Mouse (Mus musculus) embryonic facial prominence, embryonic 11.5 days (tissue): Measurements from ENCODE around the gene Eif4a2. TPM values are rescaled to one million over a fixed set of nuclear protein-coding genes. Genes with fewer than 3 reads are reported as not detected.

Experiments
- ATAC-seq: fragments of 200-750 bp; cut with Nextera tagmentation; replicated peaks from 2 replicates; pipeline ENCODE4 v1.8.0; 2017; ENCODE audit warnings: low read depth; ENCODE audit not compliant: insufficient number of reproducible peaks, low FRiP score, low TSS enrichment
- DNase-seq: peaks from one replicate; pipeline ENCODE4 v3.0.0-alpha.2; 2015; ENCODE audit warnings: low spot score
- H3K27ac ChIP-seq: fragments of 300-500 bp; sonication (generic); replicated peaks from 2 replicates; pipeline ENCODE4 v1.5.1; 2014; ENCODE audit warnings: mild to moderate bottlenecking, low read depth, low read length, control low read depth
- H3K27me3 ChIP-seq: fragments of 300-500 bp; sonication (generic); 2 replicates; pipeline ENCODE4 v1.6.1; 2014; ENCODE audit warnings: mild to moderate bottlenecking, low read length, moderate library complexity, mixed read lengths; ENCODE audit not compliant: control insufficient read depth, insufficient read depth
- H3K36me3 ChIP-seq: fragments of 300-500 bp; sonication (generic); replicated peaks from 2 replicates; pipeline ENCODE4 v1.6.1; 2014; ENCODE audit warnings: low read depth, mild to moderate bottlenecking, low read length, moderate library complexity, mixed read lengths; ENCODE audit not compliant: control insufficient read depth, insufficient read depth
- H3K4me1 ChIP-seq: fragments of 300-500 bp; sonication (generic); 2 replicates; pipeline ENCODE4 v1.6.1; 2014; ENCODE audit warnings: low read length, mixed read lengths; ENCODE audit not compliant: control insufficient read depth, insufficient read depth
- H3K4me2 ChIP-seq: fragments of 300-500 bp; sonication (generic); 2 replicates; pipeline ENCODE4 v1.6.1; 2014; ENCODE audit warnings: low read depth, mild to moderate bottlenecking, control low read depth, low read length, moderate library complexity
- H3K4me3 ChIP-seq: fragments of 300-500 bp; sonication (generic); 2 replicates; pipeline ENCODE4 v1.5.1; 2014; ENCODE audit warnings: low read depth, low read length, control low read depth
- H3K9ac ChIP-seq: fragments of 300-500 bp; sonication (generic); replicated peaks from 2 replicates; pipeline ENCODE4 v1.6.1; 2014; ENCODE audit warnings: mild to moderate bottlenecking, control low read depth, low read length
- H3K9me3 ChIP-seq: fragments of 300-500 bp; sonication (generic); replicated peaks from 2 replicates; pipeline ENCODE4 v1.6.1; 2016; ENCODE audit warnings: mild to moderate bottlenecking, low read length, inconsistent platforms, mixed read lengths; ENCODE audit not compliant: control insufficient read depth
- WGBS: fragments of 180-500 bp; shearing (Covaris S2); extraction: QIAGEN DNeasy Blood & Tissue Kit; methylation state at CpG from one replicate; pipeline ENCODE4 v1.1.7; 2014; 5-methylcytosine and 5-hydroxymethylcytosine counted together
- polyA plus RNA-seq: library from polyadenylated mRNA; unstranded; fragments of >200 nt; fragmentation: Nextera tagmentation; extraction: Ambion mirVana; gene quantifications from 2 replicates; pipeline ENCODE4 v1.2.1, GENCODE M21; 2014

Gene Eif4a2
- polyA plus RNA-seq, 1 experiment from 2014 or later, result 280 TPM

GRCm38 (mm10) chr16:23117173-23117572, 9.9 kb downstream of the Eif4a2 start:
- Histone ChIP-seq H3K4me3 (no peak overlapping the region), H3K4me2 (no peak overlapping the region), H3K27me3 (no peaks in the 10 kb centered on the region), H3K36me3 (peaks cover 7% of the 10 kb centered on the region), H3K27ac (no peak overlapping the region), H3K9ac (no peak overlapping the region), H3K9me3 (no peaks in the 10 kb centered on the region), H3K4me1 (no peaks in the 10 kb centered on the region)
- ATAC-seq (no peak), DNase-seq (no peak)
- WGBS, result 72% methylated on average over 4 of the region's 4 CpGs

GRCm38 (mm10) chr16:23122446-23122845, 15.2 kb downstream of the Eif4a2 start:
- no peaks in the 10 kb centered on the region for H3K27me3 ChIP-seq
- H3K27ac ChIP-seq, result no peak overlapping the region
- H3K4me3 ChIP-seq, result no peak overlapping the region
- no peak for ATAC-seq
- no peaks in the 10 kb centered on the region for H3K9me3 ChIP-seq
- H3K4me1 ChIP-seq, result no peaks in the 10 kb centered on the region
- no peak overlapping the region for H3K9ac ChIP-seq
- 96% methylated on average over 3 of the region's 3 CpGs for WGBS
- no peak for DNase-seq
- no peak overlapping the region for H3K4me2 ChIP-seq
- no peaks in the 10 kb centered on the region; the same call in none of the 2 replicates for H3K36me3 ChIP-seq

GRCm38 (mm10) chr16:23123104-23123503, 15.9 kb downstream of the Eif4a2 start:
- DNase-seq (no peak), ATAC-seq (no peak)
- no peak overlapping the region for H3K4me2 ChIP-seq
- no peak overlapping the region for H3K4me3 ChIP-seq
- H3K36me3 ChIP-seq, result no peaks in the 10 kb centered on the region; the same call in none of the 2 replicates
- H3K9me3 ChIP-seq, result no peaks in the 10 kb centered on the region
- H3K27me3 ChIP-seq, result no peaks in the 10 kb centered on the region
- 92% methylated on average over 4 of the region's 4 CpGs for WGBS
- H3K27ac ChIP-seq, result no peak overlapping the region
- no peaks in the 10 kb centered on the region for H3K4me1 ChIP-seq
- no peak overlapping the region for H3K9ac ChIP-seq

DNA sequence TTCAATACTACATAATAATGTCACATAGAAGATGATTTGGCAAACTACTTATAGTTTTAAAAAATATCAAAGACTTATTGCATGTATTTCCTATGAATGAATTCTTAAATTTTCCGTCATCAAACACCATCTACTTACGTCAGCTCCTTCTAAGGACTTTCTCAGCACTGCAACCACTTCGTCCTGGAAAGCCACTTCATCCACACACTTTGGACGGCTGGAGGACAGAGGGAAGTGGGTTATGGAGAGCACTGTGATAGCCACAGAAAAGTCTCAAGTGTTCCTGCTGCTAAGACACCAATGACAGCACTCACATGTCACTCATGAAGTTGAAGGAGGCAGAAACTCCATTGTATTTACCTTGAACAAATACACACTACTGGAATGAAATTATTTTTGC, 17.2 kb downstream of the Eif4a2 start:
- Histone ChIP-seq H3K27me3 (no peaks in the 10 kb centered on the region), H3K4me3 (no peak overlapping the region), H3K9me3 (no peaks in the 10 kb centered on the region), H3K4me1 (no peaks in the 10 kb centered on the region), H3K36me3 (no peaks in the 10 kb centered on the region; the same call in none of the 2 replicates), H3K27ac (no peak overlapping the region), H3K9ac (no peak overlapping the region), H3K4me2 (no peak overlapping the region)
- DNase-seq (no peak), ATAC-seq (no peak)
- 94% methylated on average over 4 of the region's 4 CpGs for WGBS

- Histone ChIP-seq H3K27ac (peak overlapping the region; percentile 87; the same call in 1 of the 2 replicates), H3K9ac (peak overlapping the region; percentile 94), H3K4me2 (peak overlapping the region; percentile 81), H3K4me3 (peak overlapping the region; percentile 76), H3K36me3 (no peaks in the 10 kb centered on the region; the same call in none of the 2 replicates), H3K27me3 (no peaks in the 10 kb centered on the region), H3K4me1 (no peaks in the 10 kb centered on the region), H3K9me3 (no peaks in the 10 kb centered on the region)
- ATAC-seq (no peak), DNase-seq (no peak)
- 0% methylated on average over 4 of the region's 4 CpGs for WGBS
Observed at GRCm38 (mm10) chr16:23127311-23127672, 20.0 kb downstream of the Eif4a2 start.

DNA sequence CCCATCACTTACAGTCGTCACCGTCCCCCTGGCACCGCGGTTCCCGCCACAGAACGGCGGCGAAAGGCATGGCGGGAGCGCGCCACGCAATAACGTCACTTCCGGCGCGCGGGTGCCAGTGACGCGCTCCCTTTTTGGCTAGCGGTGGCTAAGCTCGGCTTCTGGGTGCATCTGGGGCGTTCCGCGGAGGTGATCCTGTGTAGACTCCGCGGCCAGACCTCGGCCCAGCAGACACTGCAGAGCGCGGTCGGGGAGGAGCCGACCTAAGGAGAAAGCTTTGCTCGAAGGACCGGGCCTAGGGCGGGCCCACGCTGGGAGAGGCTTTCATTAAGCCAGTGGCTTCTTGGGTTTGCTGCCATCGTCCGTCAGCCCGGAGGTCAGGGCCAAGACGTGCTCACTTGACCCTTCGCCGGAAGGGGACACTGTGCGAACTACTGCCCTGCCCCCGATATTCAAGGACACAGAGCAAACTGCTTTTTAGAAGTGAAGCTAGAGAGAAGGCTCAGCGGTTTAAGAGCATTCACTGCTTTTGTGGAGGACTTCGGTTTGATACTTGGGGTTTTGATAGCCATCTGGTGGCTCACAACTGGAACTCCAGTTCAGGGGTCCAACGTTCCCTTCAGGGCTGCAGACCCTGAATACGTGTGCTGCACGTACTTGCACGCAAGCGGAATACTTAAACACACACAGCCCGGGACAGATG, 20.6 kb downstream of the Eif4a2 start, which contains the start of gene Rfc4:
TSS of gene Rfc4 (minus strand) at position 65 of the 703 bp plus-strand sequence.
- H3K27ac ChIP-seq, result peak within 1 kb of the TSS; percentile 87
- H3K4me2 ChIP-seq, result peak within 1 kb of the TSS; percentile 81
- no peaks in the 10 kb centered on the region for H3K4me1 ChIP-seq
- DNase-seq (peak; percentile 94), ATAC-seq (peak; percentile 93)
- no peaks in the 10 kb centered on the region for H3K9me3 ChIP-seq
- H3K36me3 ChIP-seq, result no peaks in the 10 kb centered on the region; the same call in 1 of the 2 replicates
- H3K9ac ChIP-seq, result peak within 1 kb of the TSS; percentile 94
- H3K27me3 ChIP-seq, result no peaks in the 10 kb centered on the region
- WGBS, result under 1% methylated on average over 51 of the region's 51 CpGs
- H3K4me3 ChIP-seq, result peak within 1 kb of the TSS; percentile 76

GRCm38 (mm10) chr16:23130303-23130702, 23.1 kb downstream of the Eif4a2 start:
- WGBS, result 90% methylated on average over 3 of the region's 3 CpGs
- Histone ChIP-seq H3K4me2 (no peak overlapping the region), H3K9ac (no peak overlapping the region), H3K27ac (no peak overlapping the region), H3K27me3 (no peaks in the 10 kb centered on the region), H3K4me1 (no peaks in the 10 kb centered on the region), H3K36me3 (no peaks in the 10 kb centered on the region), H3K4me3 (no peak overlapping the region), H3K9me3 (no peaks in the 10 kb centered on the region)
- DNase-seq (no peak), ATAC-seq (no peak)

DNA sequence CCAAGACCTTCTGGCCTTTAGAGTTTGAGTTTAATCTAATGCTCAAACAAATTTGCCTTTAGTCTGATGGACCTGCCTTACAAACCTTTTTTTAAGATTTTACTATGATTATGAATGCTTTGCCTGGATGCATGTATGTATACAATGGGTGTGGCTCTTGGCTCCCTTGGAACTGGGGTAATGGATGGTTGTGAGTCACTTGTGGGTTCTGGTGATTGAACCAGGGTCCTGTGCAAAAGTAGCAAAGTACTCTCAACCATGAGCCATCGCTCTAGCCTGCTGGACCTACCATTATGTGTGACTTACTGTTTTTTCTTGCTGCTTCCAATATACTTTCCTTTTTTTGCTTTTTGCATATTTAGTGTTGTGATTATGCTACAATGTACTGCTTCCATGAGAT, 25.1 kb downstream of the Eif4a2 start:
- H3K27me3 ChIP-seq, result no peaks in the 10 kb centered on the region
- H3K9me3 ChIP-seq, result no peaks in the 10 kb centered on the region
- no peak overlapping the region for H3K9ac ChIP-seq
- no peak for ATAC-seq
- H3K4me3 ChIP-seq, result no peak overlapping the region
- no peak overlapping the region for H3K27ac ChIP-seq
- H3K4me1 ChIP-seq, result no peaks in the 10 kb centered on the region
- DNase-seq, result no peak
- H3K36me3 ChIP-seq, result no peaks in the 10 kb centered on the region
- WGBS, result 97% methylated on average over 1 of the region's 1 CpGs
- no peak overlapping the region for H3K4me2 ChIP-seq
